Mouse (Mus musculus): Measurements from ENCODE around the gene Mmp25. TPM values are rescaled to one million over a fixed set of nuclear protein-coding genes. Genes with fewer than 3 reads are reported as not detected.

The Mmp25 gene
- polyA plus RNA-seq, 1 experiment from 2014 or later: 0.77 TPM

- peaks cover 47% of the 10 kb centered on the region for H3K27me3 ChIP-seq
- peak overlapping the region; percentile 24 for H3K4me3 ChIP-seq
- H3K27ac ChIP-seq: no peak overlapping the region
- H3K9ac ChIP-seq: no peak overlapping the region
- H3K36me3 ChIP-seq: peaks cover 1% of the 10 kb centered on the region; the same call in 1 of the 2 replicates
- 4% methylated on average over 14 of the region's 14 CpGs for WGBS
- ATAC-seq (ENCODE audit: insufficient number of reproducible peaks, insufficient read depth, low FRiP score, low TSS enrichment, low read depth): no peak
- peaks cover 19% of the 10 kb centered on the region for H3K4me1 ChIP-seq
- peak overlapping the region; percentile 45 for H3K4me2 ChIP-seq
- no peaks in the 10 kb centered on the region for H3K9me3 ChIP-seq
Measured at GRCm38 (mm10) chr17:23660876-23661200, 15.8 kb upstream of the Mmp25 start.

- peaks cover 47% of the 10 kb centered on the region for H3K27me3 ChIP-seq
- peak within 1 kb of the TSS; percentile 24 for H3K4me3 ChIP-seq
- 6% methylated on average over 27 of the region's 27 CpGs for WGBS
- peak within 1 kb of the TSS; percentile 45 for H3K4me2 ChIP-seq
- ATAC-seq (ENCODE audit: insufficient number of reproducible peaks, insufficient read depth, low FRiP score, low TSS enrichment, low read depth): no peak
- peaks cover 14% of the 10 kb centered on the region for H3K4me1 ChIP-seq
- no peak within 1 kb of the TSS for H3K9ac ChIP-seq
- no peak within 1 kb of the TSS for H3K27ac ChIP-seq
- H3K9me3 ChIP-seq: no peaks in the 10 kb centered on the region
- H3K36me3 ChIP-seq: no peaks in the 10 kb centered on the region
Measured at GRCm38 (mm10) chr17:23660117-23660875, 15.2 kb upstream of the Mmp25 start, which contains the start of gene Bicdl2. Bicdl2 (plus strand) TSS chr17:23660506.

- no peak for ATAC-seq (ENCODE audit: insufficient number of reproducible peaks, insufficient read depth, low FRiP score, low TSS enrichment, low read depth)
- H3K4me2 ChIP-seq: no peak overlapping the region
- no peaks in the 10 kb centered on the region for H3K9me3 ChIP-seq
- H3K4me1 ChIP-seq: 0 out of 2 replicates have a peak, but pooled peaks cover 6% of the 10 kb centered on the region
- H3K27ac ChIP-seq: no peak overlapping the region
- H3K27me3 ChIP-seq: peaks cover 47% of the 10 kb centered on the region
- H3K4me3 ChIP-seq: no peak overlapping the region
- 83% methylated on average over 3 of the region's 3 CpGs for WGBS
- H3K9ac ChIP-seq: no peak overlapping the region
- H3K36me3 ChIP-seq: no peaks in the 10 kb centered on the region
Measured at GRCm38 (mm10) chr17:23658450-23658849, 13.4 kb upstream of the Mmp25 start.

- Histone ChIP-seq H3K36me3 (no peaks in the 10 kb centered on the region), H3K4me2 (no peak overlapping the region), H3K9ac (no peak overlapping the region), H3K27me3 (peaks cover 7% of the 10 kb centered on the region), H3K4me3 (no peak overlapping the region), H3K9me3 (no peaks in the 10 kb centered on the region), H3K27ac (no peak overlapping the region), H3K4me1 (no peaks in the 10 kb centered on the region)
- ATAC-seq (ENCODE audit: insufficient number of reproducible peaks, insufficient read depth, low FRiP score, low TSS enrichment, low read depth): no peak
- 44% methylated on average over 2 of the region's 2 CpGs for WGBS
Measured at GRCm38 (mm10) chr17:23654410-23654809, 9.3 kb upstream of the Mmp25 start.

GRCm38 (mm10) chr17:23654001-23654400, 8.9 kb upstream of the Mmp25 start:
- Histone ChIP-seq H3K36me3 (no peaks in the 10 kb centered on the region), H3K9me3 (no peaks in the 10 kb centered on the region), H3K27ac (no peak overlapping the region), H3K9ac (no peak overlapping the region), H3K27me3 (peaks cover 3% of the 10 kb centered on the region; the same call in 1 of the 2 replicates), H3K4me3 (no peak overlapping the region), H3K4me1 (no peaks in the 10 kb centered on the region), H3K4me2 (no peak overlapping the region)
- WGBS: 48% methylated on average over 6 of the region's 6 CpGs
- no peak for ATAC-seq (ENCODE audit: insufficient number of reproducible peaks, insufficient read depth, low FRiP score, low TSS enrichment, low read depth)

- Histone ChIP-seq H3K36me3 (no peaks in the 10 kb centered on the region), H3K9ac (no peak overlapping the region), H3K4me3 (no peak overlapping the region), H3K27ac (no peak overlapping the region), H3K27me3 (no peaks in the 10 kb centered on the region), H3K9me3 (no peaks in the 10 kb centered on the region), H3K4me1 (no peaks in the 10 kb centered on the region), H3K4me2 (no peak overlapping the region)
- no peak for ATAC-seq (ENCODE audit: insufficient number of reproducible peaks, insufficient read depth, low FRiP score, low TSS enrichment, low read depth)
- 75% methylated on average over 2 of the region's 2 CpGs for WGBS
Measured at GRCm38 (mm10) chr17:23653324-23653723, 8.2 kb upstream of the Mmp25 start.

- H3K27ac ChIP-seq: no peak overlapping the region
- no peaks in the 10 kb centered on the region for H3K4me1 ChIP-seq
- H3K27me3 ChIP-seq: peaks cover 11% of the 10 kb centered on the region
- no peak overlapping the region for H3K9ac ChIP-seq
- H3K4me2 ChIP-seq: no peak overlapping the region
- H3K4me3 ChIP-seq: no peak overlapping the region
- 82% methylated on average over 6 of the region's 6 CpGs for WGBS
- no peaks in the 10 kb centered on the region for H3K9me3 ChIP-seq
- ATAC-seq (ENCODE audit: insufficient number of reproducible peaks, insufficient read depth, low FRiP score, low TSS enrichment, low read depth): no peak
- no peaks in the 10 kb centered on the region for H3K36me3 ChIP-seq
Measured at GRCm38 (mm10) chr17:23651363-23651762, 6.3 kb upstream of the Mmp25 start.

- no peak for ATAC-seq (ENCODE audit: insufficient number of reproducible peaks, insufficient read depth, low FRiP score, low TSS enrichment, low read depth)
- no peak overlapping the region for H3K9ac ChIP-seq
- no peaks in the 10 kb centered on the region for H3K36me3 ChIP-seq
- H3K4me2 ChIP-seq: no peak overlapping the region
- peaks cover 49% of the 10 kb centered on the region for H3K27me3 ChIP-seq
- no peak overlapping the region for H3K27ac ChIP-seq
- H3K4me1 ChIP-seq: peaks cover 12% of the 10 kb centered on the region
- 28% methylated on average over 10 of the region's 10 CpGs for WGBS
- 0 out of 2 replicates have a peak, but pooled peaks cover 1% of the 10 kb centered on the region for H3K9me3 ChIP-seq
- no peak overlapping the region for H3K4me3 ChIP-seq
Measured at GRCm38 (mm10) chr17:23645894-23646293, 817 bp upstream of the Mmp25 start.

GRCm38 (mm10) chr17:23631241-23631640, 13.8 kb downstream of the Mmp25 start:
- 83% methylated on average over 8 of the region's 8 CpGs for WGBS
- Histone ChIP-seq H3K4me2 (no peak overlapping the region), H3K9ac (no peak overlapping the region), H3K27ac (no peak overlapping the region), H3K4me1 (peaks cover 4% of the 10 kb centered on the region; the same call in 1 of the 2 replicates), H3K4me3 (no peak overlapping the region), H3K36me3 (no peaks in the 10 kb centered on the region), H3K9me3 (no peaks in the 10 kb centered on the region), H3K27me3 (peaks cover 5% of the 10 kb centered on the region; the same call in 1 of the 2 replicates)
- no peak for ATAC-seq (ENCODE audit: insufficient number of reproducible peaks, insufficient read depth, low FRiP score, low TSS enrichment, low read depth)

- WGBS: 16% methylated on average over 22 of the region's 22 CpGs
- Histone ChIP-seq H3K36me3 (no peaks in the 10 kb centered on the region), H3K4me3 (peak overlapping the region; percentile 27), H3K9ac (peak overlapping the region; percentile 65), H3K4me2 (peak overlapping the region; percentile 57), H3K4me1 (peaks cover 4% of the 10 kb centered on the region; the same call in 1 of the 2 replicates), H3K9me3 (no peaks in the 10 kb centered on the region), H3K27ac (no peak overlapping the region), H3K27me3 (peaks cover 5% of the 10 kb centered on the region; the same call in 1 of the 2 replicates)
- peak; percentile 78 for ATAC-seq (ENCODE audit: insufficient number of reproducible peaks, insufficient read depth, low FRiP score, low TSS enrichment, low read depth)
Measured at GRCm38 (mm10) chr17:23630195-23631020, 14.7 kb downstream of the Mmp25 start.

GRCm38 (mm10) chr17:23627813-23628212, 17.3 kb downstream of the Mmp25 start:
- WGBS: 41% methylated on average over 7 of the region's 7 CpGs
- no peak for ATAC-seq (ENCODE audit: insufficient number of reproducible peaks, insufficient read depth, low FRiP score, low TSS enrichment, low read depth)

More at GRCm38 (mm10) chr17:23627813-23628212, 17.3 kb downstream of the Mmp25 start:
- Histone ChIP-seq H3K9me3 (no peaks in the 10 kb centered on the region), H3K4me2 (no peak overlapping the region), H3K27ac (no peak overlapping the region), H3K36me3 (no peaks in the 10 kb centered on the region), H3K9ac (no peak overlapping the region), H3K4me3 (no peak overlapping the region), H3K4me1 (peaks cover 4% of the 10 kb centered on the region; the same call in 1 of the 2 replicates), H3K27me3 (peaks cover 5% of the 10 kb centered on the region; the same call in 1 of the 2 replicates)
